Mouse (Mus musculus): ENCODE results near the gene Tnnt2. TPM values are rescaled to one million over a fixed set of nuclear protein-coding genes. Genes with fewer than 3 reads are reported as not detected.

Tnnt2 gene
- total and polyA plus RNA-seq, 2 experiments = 0.06 to 0.46 TPM

DNA sequence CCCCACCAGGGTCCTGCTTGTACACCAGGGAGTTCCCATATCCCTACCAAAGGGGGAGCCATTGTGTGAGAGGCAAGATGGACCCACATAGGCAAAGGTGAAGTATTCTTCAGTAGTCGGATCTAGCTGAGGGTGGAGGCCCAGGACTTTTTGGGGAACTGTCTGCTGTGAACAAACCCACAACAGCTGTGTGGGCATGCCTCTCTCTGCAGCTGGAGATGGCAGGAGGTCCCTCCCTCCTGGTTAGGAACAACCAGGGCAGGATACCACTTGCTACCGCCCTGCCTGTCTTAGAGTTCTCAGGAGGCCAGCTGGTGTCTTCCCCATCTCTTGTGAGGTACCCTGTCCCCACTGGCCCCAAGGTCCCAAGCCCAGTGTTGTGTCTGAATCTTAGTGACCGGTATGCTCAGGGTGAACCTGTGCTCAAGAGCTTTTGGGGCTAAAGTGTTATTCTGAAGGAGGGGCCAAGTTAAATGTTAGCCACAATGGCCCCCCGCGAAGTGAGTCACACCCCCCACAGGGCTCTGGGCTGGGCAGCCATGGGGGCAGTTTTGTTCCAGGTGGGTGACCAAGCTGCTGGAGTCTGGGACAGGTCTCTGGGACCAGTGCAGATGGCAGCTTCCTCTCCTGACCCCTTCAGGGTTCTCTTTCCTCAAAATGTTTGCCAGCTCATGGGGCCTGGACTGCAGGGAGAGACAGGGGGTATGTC is 22.3 kb upstream of the Tnnt2 start:
- TF ChIP-seq POLR2A (IDR thresholded peaks at IDR 0.05; ENCODE audit: extremely low read depth, insufficient read depth, low read length) = no peak
- TF ChIP-seq CTCF (IDR thresholded peaks at IDR 0.05; ENCODE audit: low read depth, low read length) = no peak
- Histone ChIP-seq H3K36me3 (ENCODE audit: control insufficient read depth, insufficient read depth, low read length) (no peaks in the 10 kb centered on the region), H3K79me2 (ENCODE audit: control insufficient read depth, insufficient read depth, low read length) (no peaks in the 10 kb centered on the region), H3K9ac (ENCODE audit: low read depth, low read length) (no peak overlapping the region), H3K27ac (replicated peaks; ENCODE audit: insufficient read depth, low read depth, low read length) (no peak overlapping the region), H3K4me1 (ENCODE audit: control insufficient read depth, insufficient read depth, low read length) (no peaks in the 10 kb centered on the region), H3K27me3 (ENCODE audit: control insufficient read depth, insufficient read depth, low read length) (0 out of 2 replicates have a peak, but pooled peaks cover 3% of the 10 kb centered on the region), H3K4me3 (ENCODE audit: insufficient read depth, low read depth, low read length) (no peak overlapping the region)
- DNase-seq (ENCODE audit: extremely low read depth, low read depth, low spot score) = no peak
- 85% methylated on average over 5 of the region's 5 CpGs for WGBS

DNA sequence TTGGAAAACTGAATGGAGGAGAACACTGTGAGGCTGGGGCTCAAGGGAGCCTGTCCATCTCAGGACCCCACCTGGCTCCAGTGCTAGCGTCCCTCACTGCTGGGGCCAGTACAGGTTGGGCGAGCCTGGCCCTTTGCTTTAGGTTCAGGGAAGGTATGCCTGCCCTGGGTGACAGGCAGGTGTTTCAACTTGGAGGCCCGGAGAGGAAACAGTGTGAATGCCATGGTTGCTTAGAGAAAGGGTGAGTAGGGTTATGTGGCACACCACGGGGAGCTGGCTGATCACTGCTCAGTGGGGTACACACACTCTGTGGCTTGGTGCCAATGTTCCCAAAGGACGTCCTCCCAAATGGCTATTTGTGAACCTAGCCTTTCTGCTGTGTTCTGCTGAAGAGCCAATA is 21.6 kb upstream of the Tnnt2 start:
- TF ChIP-seq CTCF (IDR thresholded peaks at IDR 0.05; ENCODE audit: low read depth, low read length) (no peak), POLR2A (IDR thresholded peaks at IDR 0.05; ENCODE audit: extremely low read depth, insufficient read depth, low read length) (no peak)
- Histone ChIP-seq H3K4me1 (ENCODE audit: control insufficient read depth, insufficient read depth, low read length) (0 out of 2 replicates have a peak, but pooled peaks cover 2% of the 10 kb centered on the region), H3K9ac (ENCODE audit: low read depth, low read length) (no peak overlapping the region), H3K4me3 (ENCODE audit: insufficient read depth, low read depth, low read length) (no peak overlapping the region), H3K79me2 (ENCODE audit: control insufficient read depth, insufficient read depth, low read length) (no peaks in the 10 kb centered on the region), H3K27ac (replicated peaks; ENCODE audit: insufficient read depth, low read depth, low read length) (no peak overlapping the region), H3K36me3 (ENCODE audit: control insufficient read depth, insufficient read depth, low read length) (no peaks in the 10 kb centered on the region), H3K27me3 (ENCODE audit: control insufficient read depth, insufficient read depth, low read length) (0 out of 2 replicates have a peak, but pooled peaks cover 3% of the 10 kb centered on the region)
- WGBS = 85% methylated on average over 5 of the region's 5 CpGs
- no peak for DNase-seq (ENCODE audit: extremely low read depth, low read depth, low spot score)

DNA sequence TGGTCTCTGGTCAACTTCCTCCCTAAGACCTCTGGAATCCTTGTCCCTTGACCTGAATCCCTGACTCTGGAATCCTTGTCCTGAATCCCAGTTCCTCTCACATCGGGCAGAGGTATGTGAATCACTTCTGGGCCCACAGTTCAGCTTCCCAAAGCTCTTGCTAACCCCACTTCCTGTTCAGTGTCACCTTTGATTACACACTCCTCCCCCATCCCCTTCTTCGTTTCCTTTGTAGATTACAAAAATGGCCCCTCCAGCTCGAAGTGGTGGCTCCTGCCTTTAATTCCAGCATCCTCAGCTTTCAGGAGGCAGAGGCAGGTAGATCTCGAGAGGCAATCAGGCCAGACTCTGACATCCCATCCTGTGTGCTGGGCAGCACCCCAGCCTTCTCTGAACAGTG is 18.6 kb upstream of the Tnnt2 start:
- WGBS = 43% methylated on average over 4 of the region's 4 CpGs
- TF ChIP-seq POLR2A (IDR thresholded peaks at IDR 0.05; ENCODE audit: extremely low read depth, insufficient read depth, low read length) (no peak), CTCF (IDR thresholded peaks at IDR 0.05; ENCODE audit: low read depth, low read length) (no peak)
- H3K27me3 ChIP-seq (ENCODE audit: control insufficient read depth, insufficient read depth, low read length) = 0 out of 2 replicates have a peak, but pooled peaks cover 3% of the 10 kb centered on the region
- H3K27ac ChIP-seq (replicated peaks; ENCODE audit: insufficient read depth, low read depth, low read length) = no peak overlapping the region
- H3K36me3 ChIP-seq (ENCODE audit: control insufficient read depth, insufficient read depth, low read length) = no peaks in the 10 kb centered on the region
- H3K9ac ChIP-seq (ENCODE audit: low read depth, low read length) = no peak overlapping the region
- DNase-seq (ENCODE audit: extremely low read depth, low read depth, low spot score) = no peak
- no peak overlapping the region for H3K4me3 ChIP-seq (ENCODE audit: insufficient read depth, low read depth, low read length)
- H3K4me1 ChIP-seq (ENCODE audit: control insufficient read depth, insufficient read depth, low read length) = peaks cover 3% of the 10 kb centered on the region; the same call in 1 of the 2 replicates
- no peaks in the 10 kb centered on the region for H3K79me2 ChIP-seq (ENCODE audit: control insufficient read depth, insufficient read depth, low read length)

DNA sequence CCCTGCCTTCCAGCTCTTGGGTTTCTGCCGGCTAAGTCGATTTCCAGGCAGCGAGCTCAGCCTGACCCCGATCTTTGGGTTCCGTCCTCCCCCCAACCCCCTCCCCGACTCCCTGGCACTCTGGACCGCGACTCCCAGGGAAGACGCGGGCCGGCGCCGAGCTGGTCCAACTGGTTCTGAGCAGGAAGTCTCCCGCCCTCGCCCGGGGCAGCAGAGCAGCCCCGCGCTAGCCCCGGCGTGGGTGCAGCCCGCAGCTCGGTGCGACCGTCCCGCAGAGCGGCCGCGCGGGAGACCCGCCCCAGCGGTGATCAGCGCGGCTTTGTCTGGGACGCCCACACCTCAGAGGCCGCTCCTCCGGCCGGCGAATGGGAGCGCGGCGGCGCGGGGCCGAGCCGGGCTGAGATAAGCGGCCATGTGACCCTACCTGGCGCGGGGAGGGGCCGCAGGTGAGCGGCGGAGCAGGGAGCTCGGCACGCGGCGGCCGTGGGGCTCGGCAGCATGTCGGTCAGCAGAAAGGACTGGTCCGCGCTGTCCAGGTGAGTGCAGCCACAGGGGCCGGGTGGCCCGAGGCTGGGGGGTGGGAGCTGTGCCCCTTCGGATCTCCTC is 17.6 kb upstream of the Tnnt2 start, which contains the start of gene Lad1:
Gene Lad1 (plus strand): TSS at position 118 of the 606 bp plus-strand sequence.
- TF ChIP-seq POLR2A (IDR thresholded peaks at IDR 0.05; ENCODE audit: extremely low read depth, insufficient read depth, low read length) (no peak), CTCF (IDR thresholded peaks at IDR 0.05; ENCODE audit: low read depth, low read length) (no peak)
- H3K27me3 ChIP-seq (ENCODE audit: control insufficient read depth, insufficient read depth, low read length) = 0 out of 2 replicates have a peak, but pooled peaks cover 3% of the 10 kb centered on the region
- no peaks in the 10 kb centered on the region for H3K36me3 ChIP-seq (ENCODE audit: control insufficient read depth, insufficient read depth, low read length)
- H3K27ac ChIP-seq (replicated peaks; ENCODE audit: insufficient read depth, low read depth, low read length) = peak within 1 kb of the TSS; percentile 2; the same call in 1 of the 2 replicates
- peaks cover 5% of the 10 kb centered on the region; the same call in 1 of the 2 replicates for H3K4me1 ChIP-seq (ENCODE audit: control insufficient read depth, insufficient read depth, low read length)
- peak; percentile 30 for DNase-seq (ENCODE audit: extremely low read depth, low read depth, low spot score)
- H3K4me3 ChIP-seq (ENCODE audit: insufficient read depth, low read depth, low read length) = peak within 1 kb of the TSS; percentile 60
- WGBS = 1% methylated on average over 63 of the region's 63 CpGs
- H3K9ac ChIP-seq (ENCODE audit: low read depth, low read length) = peak within 1 kb of the TSS; percentile 71
- no peaks in the 10 kb centered on the region for H3K79me2 ChIP-seq (ENCODE audit: control insufficient read depth, insufficient read depth, low read length)

DNA sequence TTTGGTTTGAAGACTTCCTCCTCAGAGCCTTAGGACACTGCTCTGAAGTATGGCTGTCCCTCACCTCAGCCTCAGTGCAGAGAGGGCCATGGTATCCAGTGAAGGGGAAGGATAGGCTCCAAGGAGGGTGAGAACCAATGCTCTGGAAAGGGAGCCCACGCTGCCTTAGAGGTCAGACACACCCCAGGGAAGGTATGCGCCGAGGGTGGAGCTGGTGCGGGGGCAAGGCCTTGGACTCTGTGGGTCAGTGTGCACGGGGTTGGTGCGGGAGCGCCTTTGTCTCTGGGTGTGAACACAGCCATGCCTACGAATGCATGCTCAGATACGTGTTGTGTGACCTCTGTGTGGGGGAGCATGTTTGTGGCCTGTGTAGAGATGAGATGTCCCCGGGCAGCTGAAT is 16.1 kb upstream of the Tnnt2 start:
- H3K27me3 ChIP-seq (ENCODE audit: control insufficient read depth, insufficient read depth, low read length) = 0 out of 2 replicates have a peak, but pooled peaks cover 3% of the 10 kb centered on the region
- H3K4me3 ChIP-seq (ENCODE audit: insufficient read depth, low read depth, low read length) = no peak overlapping the region
- DNase-seq (ENCODE audit: extremely low read depth, low read depth, low spot score) = peak; percentile 29
- no peak overlapping the region; the same call in 1 of the 2 replicates for H3K27ac ChIP-seq (replicated peaks; ENCODE audit: insufficient read depth, low read depth, low read length)
- peaks cover 5% of the 10 kb centered on the region; the same call in 1 of the 2 replicates for H3K4me1 ChIP-seq (ENCODE audit: control insufficient read depth, insufficient read depth, low read length)
- H3K9ac ChIP-seq (ENCODE audit: low read depth, low read length) = no peak overlapping the region
- WGBS = 68% methylated on average over 10 of the region's 10 CpGs
- H3K36me3 ChIP-seq (ENCODE audit: control insufficient read depth, insufficient read depth, low read length) = no peaks in the 10 kb centered on the region
- TF ChIP-seq POLR2A (IDR thresholded peaks at IDR 0.05; ENCODE audit: extremely low read depth, insufficient read depth, low read length) (no peak), CTCF (IDR thresholded peaks at IDR 0.05; ENCODE audit: low read depth, low read length) (no peak)
- H3K79me2 ChIP-seq (ENCODE audit: control insufficient read depth, insufficient read depth, low read length) = no peaks in the 10 kb centered on the region
